Mouse (Mus musculus) spleen, postnatal 10 days (tissue): Measurements from ENCODE around the gene Kcna5.
A peak's percentile ranks its signal among the peaks of the same experiment; 100 is the strongest.

Experiments used
- DNase-seq, 2 experiments: peaks; one replicate each; pipeline ENCODE4 v3.0.0; 2021 to 2022; ENCODE audit warnings: low spot score in 2 of 2

The Kcna5 gene

GRCm38 (mm10) chr6:126535208-126535910 is at the start of gene Kcna5:
Gene Kcna5 (minus strand): TSS chr6:126535412.
- DNase-seq, result no peak

GRCm38 (mm10) chr6:126583075-126583474 is 47.9 kb upstream of the Kcna5 start:
- DNase-seq, result peak; percentile 9 to 48

GRCm38 (mm10) chr6:126581632-126582031 is 46.4 kb upstream of the Kcna5 start:
- DNase-seq, result no peak

GRCm38 (mm10) chr6:126580571-126580970 is 45.4 kb upstream of the Kcna5 start:
- no peak for DNase-seq

- no peak for DNase-seq
These were observed 42.2 kb upstream of the Kcna5 start for GRCm38 (mm10) chr6:126577415-126577814.

- no peak for DNase-seq
These were observed 41.4 kb upstream of the Kcna5 start for GRCm38 (mm10) chr6:126576566-126576965.

GRCm38 (mm10) chr6:126574778-126575177 is 39.6 kb upstream of the Kcna5 start:
- no peak for DNase-seq

- DNase-seq, result no peak
These were observed 37.8 kb upstream of the Kcna5 start for GRCm38 (mm10) chr6:126573021-126573420.

- DNase-seq, result no peak
These were observed 34.6 kb upstream of the Kcna5 start for GRCm38 (mm10) chr6:126569809-126570208.

GRCm38 (mm10) chr6:126568046-126568830 is 33.0 kb upstream of the Kcna5 start:
- no peak for DNase-seq

- DNase-seq, result no peak
These were observed 32.1 kb upstream of the Kcna5 start for GRCm38 (mm10) chr6:126567326-126567725.

GRCm38 (mm10) chr6:126564376-126564775 is 29.2 kb upstream of the Kcna5 start:
- DNase-seq, result no peak

GRCm38 (mm10) chr6:126563898-126564297 is 28.7 kb upstream of the Kcna5 start:
- DNase-seq, result peak; percentile 11 to 66

GRCm38 (mm10) chr6:126561702-126562101 is 26.5 kb upstream of the Kcna5 start:
- DNase-seq, result no peak

GRCm38 (mm10) chr6:126560696-126561095 is 25.5 kb upstream of the Kcna5 start:
- no peak for DNase-seq

GRCm38 (mm10) chr6:126560036-126560435 is 24.8 kb upstream of the Kcna5 start:
- DNase-seq, result no peak

GRCm38 (mm10) chr6:126558276-126558675 is 23.1 kb upstream of the Kcna5 start:
- DNase-seq, result no peak

- no peak for DNase-seq
These were observed 18.6 kb upstream of the Kcna5 start for GRCm38 (mm10) chr6:126553812-126554211.

- peak in 1 of 2 experiments; percentile 27 for DNase-seq
These were observed 16.7 kb upstream of the Kcna5 start for GRCm38 (mm10) chr6:126551862-126552395.

- no peak for DNase-seq
These were observed 9.2 kb upstream of the Kcna5 start for GRCm38 (mm10) chr6:126544107-126545036.

GRCm38 (mm10) chr6:126542724-126543123 is 7.5 kb upstream of the Kcna5 start:
- no peak for DNase-seq

- DNase-seq, result no peak
These were observed 2.3 kb upstream of the Kcna5 start for GRCm38 (mm10) chr6:126537512-126537911.
